Mouse (Mus musculus): ENCODE data around the gene Col26a1.

- TF ChIP-seq MAX (IDR thresholded peaks at IDR 0.05) (no peak), USF1 (IDR thresholded peaks at IDR 0.05; ENCODE audit: low read depth) (no peak), CTCF (IDR thresholded peaks at IDR 0.05; ENCODE audit: control insufficient read depth, insufficient read depth, insufficient read length) (no peak), FOSL1 (IDR thresholded peaks at IDR 0.05; ENCODE audit: insufficient read depth, low read length, poor library complexity, severe bottlenecking) (no peak), MYOD1 (IDR thresholded peaks at IDR 0.05; ENCODE audit: control insufficient read depth, insufficient read length, low read depth) (peak; percentile 16)
Observed at GRCm38 (mm10) chr5:136696516-136696915, 186.5 kb downstream of the Col26a1 start.
